Mouse (Mus musculus): ENCODE results near the gene Slamf9. TPM values are rescaled to one million over a fixed set of nuclear protein-coding genes. Genes with fewer than 3 reads are reported as not detected.

Slamf9 gene
- total and polyA plus RNA-seq, 3 experiments = not detected

DNA sequence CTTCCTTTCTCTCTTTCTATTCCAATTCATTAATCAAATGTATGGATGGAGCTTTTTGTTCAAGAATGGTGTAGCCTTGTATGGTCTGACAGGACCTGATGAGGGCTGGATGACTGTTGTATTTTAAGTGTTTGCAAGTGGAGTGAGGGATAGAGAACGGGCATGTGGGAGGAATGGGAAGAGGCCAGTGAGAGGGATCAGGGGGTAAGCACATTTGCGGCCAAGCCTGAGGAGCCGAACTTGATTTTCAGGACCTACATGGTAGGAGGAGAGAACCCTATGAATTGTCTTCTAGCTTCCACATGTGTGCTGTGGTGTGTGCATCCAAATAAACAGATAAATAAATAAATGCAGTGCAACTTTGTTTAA is 42.6 kb upstream of the Slamf9 start:
- no peak for TF ChIP-seq TAL1 (conservative IDR thresholded peaks at IDR 0.05; ENCODE audit: low read depth, low read length)
- no peak for TF ChIP-seq GATA1 (IDR thresholded peaks at IDR 0.05; ENCODE audit: borderline replicate concordance, low read length)
- no peak for TF ChIP-seq CTCF (IDR thresholded peaks at IDR 0.05; ENCODE audit: low read depth, low read length)
- no peaks in the 10 kb centered on the region for H3K36me3 ChIP-seq (replicated peaks)
- no peak for ATAC-seq (ENCODE audit: extremely low read depth, insufficient number of reproducible peaks, low FRiP score, poor library complexity, severe bottlenecking)
- H3K4me1 ChIP-seq (ENCODE audit: insufficient read depth, low read depth, low read length) = no peaks in the 10 kb centered on the region
- no peaks in the 10 kb centered on the region; the same call in 1 of the 2 replicates for H3K27me3 ChIP-seq (ENCODE audit: insufficient read depth, low read length)
- no peaks in the 10 kb centered on the region for H3K9me3 ChIP-seq (replicated peaks)
- no peak overlapping the region for H3K4me3 ChIP-seq (ENCODE audit: low read depth, low read length)
- DNase-seq (ENCODE audit: low spot score) = no peak

DNA sequence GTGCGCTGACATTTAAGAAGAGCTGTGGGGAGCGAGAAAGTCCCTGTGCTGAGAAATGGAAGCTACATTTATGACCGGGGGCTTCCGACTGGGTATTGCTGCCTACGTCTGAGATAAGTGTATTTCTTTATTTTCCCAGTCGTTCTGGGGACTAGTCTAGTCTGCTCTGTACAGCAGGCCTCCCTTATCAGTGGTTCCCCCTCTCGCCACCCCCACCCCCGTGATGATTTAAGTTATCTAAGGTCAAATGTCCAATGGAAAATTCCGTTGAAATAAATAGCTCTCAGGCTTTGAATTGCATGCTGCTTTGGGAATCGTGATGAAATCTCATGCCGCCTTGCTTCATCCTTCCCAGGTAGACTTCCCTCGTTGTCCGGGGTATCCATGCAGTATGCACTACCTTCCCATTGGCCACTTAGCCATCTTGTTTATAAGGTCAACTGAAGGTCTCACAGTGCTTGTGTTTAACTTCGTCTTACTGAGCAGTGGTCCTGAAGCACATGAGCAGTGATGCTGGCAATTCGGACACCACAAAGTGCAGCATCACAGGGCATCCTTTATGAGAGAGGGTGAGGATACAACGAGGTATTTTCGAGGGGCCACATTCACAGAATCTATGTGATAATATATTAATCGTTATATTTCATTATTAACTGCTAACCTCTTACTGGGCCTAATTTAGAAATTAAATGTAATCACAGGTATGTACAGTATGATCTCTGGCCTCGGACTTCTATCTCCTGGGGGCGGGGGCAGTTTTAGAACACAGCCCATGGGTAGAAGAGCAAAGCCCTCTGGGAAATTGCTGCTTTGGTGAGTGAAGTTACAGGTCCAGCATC is 41.9 kb upstream of the Slamf9 start:
- no peaks in the 10 kb centered on the region for H3K36me3 ChIP-seq (replicated peaks)
- H3K27me3 ChIP-seq (ENCODE audit: insufficient read depth, low read length) = no peaks in the 10 kb centered on the region; the same call in 1 of the 2 replicates
- DNase-seq (ENCODE audit: low spot score) (no peak), ATAC-seq (ENCODE audit: extremely low read depth, insufficient number of reproducible peaks, low FRiP score, poor library complexity, severe bottlenecking) (no peak)
- no peaks in the 10 kb centered on the region for H3K4me1 ChIP-seq (ENCODE audit: insufficient read depth, low read depth, low read length)
- no peak overlapping the region for H3K4me3 ChIP-seq (ENCODE audit: low read depth, low read length)
- H3K9me3 ChIP-seq (replicated peaks) = no peaks in the 10 kb centered on the region
- TF ChIP-seq POLR2AphosphoS5 (IDR thresholded peaks at IDR 0.05; ENCODE audit: insufficient replicate concordance, low read depth, low read length) (no peak), CTCF (IDR thresholded peaks at IDR 0.05; ENCODE audit: low read depth, low read length) (no peak), GATA2 (IDR thresholded peaks at IDR 0.05; ENCODE audit: borderline replicate concordance, low read depth, low read length) (no peak), GATA1 (IDR thresholded peaks at IDR 0.05; ENCODE audit: borderline replicate concordance, low read length) (no peak), TAL1 (conservative IDR thresholded peaks at IDR 0.05; ENCODE audit: low read depth, low read length) (no peak)

DNA sequence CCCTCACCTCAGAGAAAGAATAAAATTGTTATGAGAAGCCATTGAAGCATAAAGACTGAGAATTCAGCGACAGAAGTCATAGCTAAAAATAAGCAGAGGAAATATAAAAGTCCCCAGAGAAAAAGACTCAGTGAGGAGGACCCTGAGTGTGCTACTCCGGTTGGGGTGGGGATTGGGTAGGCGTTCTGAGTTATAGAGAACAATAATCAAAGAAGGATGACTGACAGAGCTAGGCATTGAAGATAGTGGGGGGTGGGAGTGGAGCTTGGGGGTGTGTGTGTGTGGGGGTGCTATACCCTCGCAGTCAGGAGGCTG is 41.4 kb upstream of the Slamf9 start:
- TF ChIP-seq GATA1 (IDR thresholded peaks at IDR 0.05; ENCODE audit: borderline replicate concordance, low read length) = no peak
- TF ChIP-seq GATA2 (IDR thresholded peaks at IDR 0.05; ENCODE audit: borderline replicate concordance, low read depth, low read length) = no peak
- no peak for TF ChIP-seq CTCF (IDR thresholded peaks at IDR 0.05; ENCODE audit: low read depth, low read length)
- no peak for TF ChIP-seq TAL1 (conservative IDR thresholded peaks at IDR 0.05; ENCODE audit: low read depth, low read length)
- TF ChIP-seq POLR2AphosphoS5 (IDR thresholded peaks at IDR 0.05; ENCODE audit: insufficient replicate concordance, low read depth, low read length) = no peak
- no peaks in the 10 kb centered on the region for H3K4me1 ChIP-seq (ENCODE audit: insufficient read depth, low read depth, low read length)
- DNase-seq (ENCODE audit: low spot score) = no peak
- ATAC-seq (ENCODE audit: extremely low read depth, insufficient number of reproducible peaks, low FRiP score, poor library complexity, severe bottlenecking) = no peak
- H3K4me3 ChIP-seq (ENCODE audit: low read depth, low read length) = no peak overlapping the region
- no peaks in the 10 kb centered on the region; the same call in 1 of the 2 replicates for H3K27me3 ChIP-seq (ENCODE audit: insufficient read depth, low read length)
- no peaks in the 10 kb centered on the region for H3K9me3 ChIP-seq (replicated peaks)
- H3K36me3 ChIP-seq (replicated peaks) = no peaks in the 10 kb centered on the region

DNA sequence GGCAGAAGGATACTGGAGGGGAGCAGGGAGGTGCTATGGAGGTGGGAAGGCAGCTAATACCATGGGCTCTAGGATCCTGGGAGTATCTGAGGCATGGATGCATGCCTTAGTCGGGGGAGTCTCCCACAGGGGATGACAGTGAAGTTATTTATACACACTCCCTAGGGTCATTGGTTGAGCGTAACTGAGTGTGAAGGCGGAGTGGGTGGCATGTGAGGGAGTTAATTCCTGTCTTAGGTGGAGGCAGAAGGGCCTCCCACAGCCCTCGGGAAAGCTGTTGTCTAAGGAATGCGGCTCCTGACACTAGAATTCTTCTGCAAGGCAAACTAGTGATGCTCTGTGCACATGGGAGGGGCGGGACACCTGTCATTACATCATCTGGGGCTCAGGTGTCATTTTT is 38.4 kb upstream of the Slamf9 start:
- H3K36me3 ChIP-seq (replicated peaks) = no peaks in the 10 kb centered on the region
- no peaks in the 10 kb centered on the region for H3K9me3 ChIP-seq (replicated peaks)
- no peaks in the 10 kb centered on the region; the same call in 1 of the 2 replicates for H3K27me3 ChIP-seq (ENCODE audit: insufficient read depth, low read length)
- no peaks in the 10 kb centered on the region for H3K4me1 ChIP-seq (ENCODE audit: insufficient read depth, low read depth, low read length)
- TF ChIP-seq TAL1 (conservative IDR thresholded peaks at IDR 0.05; ENCODE audit: low read depth, low read length) (no peak), GATA2 (IDR thresholded peaks at IDR 0.05; ENCODE audit: borderline replicate concordance, low read depth, low read length) (no peak), POLR2AphosphoS5 (IDR thresholded peaks at IDR 0.05; ENCODE audit: insufficient replicate concordance, low read depth, low read length) (no peak), GATA1 (IDR thresholded peaks at IDR 0.05; ENCODE audit: borderline replicate concordance, low read length) (no peak), CTCF (IDR thresholded peaks at IDR 0.05; ENCODE audit: low read depth, low read length) (no peak)
- DNase-seq (ENCODE audit: low spot score) (no peak), ATAC-seq (ENCODE audit: extremely low read depth, insufficient number of reproducible peaks, low FRiP score, poor library complexity, severe bottlenecking) (no peak)
- H3K4me3 ChIP-seq (ENCODE audit: low read depth, low read length) = no peak overlapping the region

DNA sequence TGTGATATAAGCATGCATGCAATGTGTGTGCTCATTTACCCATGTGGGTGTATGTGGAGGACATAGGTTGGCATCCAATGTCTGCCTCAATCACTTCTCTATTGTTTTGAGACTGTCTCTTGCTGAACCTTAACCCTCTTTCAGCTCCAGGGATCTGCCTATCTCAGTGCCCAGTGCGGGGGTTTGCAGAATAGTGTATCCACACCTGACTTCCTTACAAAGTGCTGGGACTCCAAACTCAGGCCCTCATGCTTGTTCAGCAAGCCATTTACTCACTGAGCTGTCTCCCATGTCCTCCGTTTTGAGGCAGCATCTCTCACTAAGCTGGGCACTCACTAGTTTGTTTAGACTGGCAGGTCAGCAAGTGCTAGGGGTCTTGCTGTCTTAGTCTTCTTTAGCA is 36.5 kb upstream of the Slamf9 start:
- ATAC-seq (ENCODE audit: extremely low read depth, insufficient number of reproducible peaks, low FRiP score, poor library complexity, severe bottlenecking) (no peak), DNase-seq (ENCODE audit: low spot score) (no peak)
- H3K27me3 ChIP-seq (ENCODE audit: insufficient read depth, low read length) = peaks cover 3% of the 10 kb centered on the region; the same call in 1 of the 2 replicates
- no peak overlapping the region for H3K4me3 ChIP-seq (ENCODE audit: low read depth, low read length)
- H3K36me3 ChIP-seq (replicated peaks) = no peaks in the 10 kb centered on the region
- TF ChIP-seq CTCF (IDR thresholded peaks at IDR 0.05; ENCODE audit: low read depth, low read length) = no peak
- TF ChIP-seq GATA2 (IDR thresholded peaks at IDR 0.05; ENCODE audit: borderline replicate concordance, low read depth, low read length) = no peak
- no peak for TF ChIP-seq POLR2AphosphoS5 (IDR thresholded peaks at IDR 0.05; ENCODE audit: insufficient replicate concordance, low read depth, low read length)
- no peak for TF ChIP-seq GATA1 (IDR thresholded peaks at IDR 0.05; ENCODE audit: borderline replicate concordance, low read length)
- no peak for TF ChIP-seq TAL1 (conservative IDR thresholded peaks at IDR 0.05; ENCODE audit: low read depth, low read length)
- no peaks in the 10 kb centered on the region for H3K4me1 ChIP-seq (ENCODE audit: insufficient read depth, low read depth, low read length)
- no peaks in the 10 kb centered on the region for H3K9me3 ChIP-seq (replicated peaks)

DNA sequence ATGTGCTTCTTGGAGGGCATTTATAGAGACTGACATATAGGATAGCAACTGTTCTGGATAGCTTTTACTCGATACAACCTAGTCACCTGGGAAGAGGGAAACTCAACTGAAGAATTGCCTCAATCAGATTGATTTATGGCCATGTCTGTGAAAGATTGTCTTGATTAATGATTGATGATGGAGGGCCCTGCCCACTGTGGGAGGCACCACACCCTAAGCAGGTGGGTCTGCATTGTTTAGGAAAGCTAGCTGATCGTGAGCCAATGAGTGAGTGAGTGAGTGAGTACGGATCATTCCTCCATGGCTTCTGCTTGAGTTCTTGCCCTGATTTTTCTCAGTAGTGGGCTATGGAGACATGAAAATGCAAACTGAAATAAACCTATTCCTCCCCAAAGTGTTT is 34.6 kb upstream of the Slamf9 start:
- H3K4me1 ChIP-seq (ENCODE audit: insufficient read depth, low read depth, low read length) = no peaks in the 10 kb centered on the region
- DNase-seq (ENCODE audit: low spot score) = no peak
- H3K27me3 ChIP-seq (ENCODE audit: insufficient read depth, low read length) = peaks cover 3% of the 10 kb centered on the region; the same call in 1 of the 2 replicates
- H3K9me3 ChIP-seq (replicated peaks) = no peaks in the 10 kb centered on the region
- ATAC-seq (ENCODE audit: extremely low read depth, insufficient number of reproducible peaks, low FRiP score, poor library complexity, severe bottlenecking) = no peak
- no peaks in the 10 kb centered on the region for H3K36me3 ChIP-seq (replicated peaks)
- no peak for TF ChIP-seq CTCF (IDR thresholded peaks at IDR 0.05; ENCODE audit: low read depth, low read length)
- TF ChIP-seq TAL1 (conservative IDR thresholded peaks at IDR 0.05; ENCODE audit: low read depth, low read length) = no peak
- TF ChIP-seq GATA1 (IDR thresholded peaks at IDR 0.05; ENCODE audit: borderline replicate concordance, low read length) = no peak
- no peak for TF ChIP-seq GATA2 (IDR thresholded peaks at IDR 0.05; ENCODE audit: borderline replicate concordance, low read depth, low read length)
- no peak for TF ChIP-seq POLR2AphosphoS5 (IDR thresholded peaks at IDR 0.05; ENCODE audit: insufficient replicate concordance, low read depth, low read length)
- H3K4me3 ChIP-seq (ENCODE audit: low read depth, low read length) = no peak overlapping the region

All from G1E (cell line).